Mouse (Mus musculus): ENCODE data around the gene Pdlim4.

GRCm38 (mm10) chr11:54051161-54051560 is 17.7 kb downstream of the Pdlim4 start:
- TF ChIP-seq POLR2A (IDR thresholded peaks at IDR 0.05; ENCODE audit: borderline replicate concordance, low read depth, low read length) = no peak
- TF ChIP-seq CTCF (IDR thresholded peaks at IDR 0.05; ENCODE audit: low read depth, low read length) = no peak

Measured in bone marrow macrophage, adult 2 months (primary cell).